Mouse (Mus musculus) MEL (cell line): ENCODE measurements around the gene Prdm1.

Source experiments
- CHD2 ChIP-seq: IDR thresholded peaks from 2 replicates; pipeline ENCODE4 v1.6.1; 2011; ENCODE audit warnings: low read length, improper control_type of control experiment
- CTCF ChIP-seq, 3 experiments: IDR thresholded peaks in 2 of 3; conservative IDR thresholded peaks in 1 of 3; 2 replicates each; pipeline ENCODE4 v1.5.1; 2011 to 2012; ENCODE audit warnings: low read length in 3 of 3, low read depth in 2 of 3, mild to moderate bottlenecking in 2 of 3, improper control_type of control experiment in 1 of 3, inconsistent platforms in 1 of 3, mixed read lengths in 1 of 3, moderate library complexity in 1 of 3; ENCODE audit not compliant: control insufficient read depth in 1 of 3, insufficient read depth in 1 of 3, poor library complexity in 1 of 3, severe bottlenecking in 1 of 3
- ELF1 ChIP-seq: IDR thresholded peaks from 2 replicates; pipeline ENCODE4 v1.6.1; 2014; ENCODE audit warnings: low read depth, mild to moderate bottlenecking, inconsistent platforms, low read length, improper control_type of control experiment, moderate library complexity
- GATA1 ChIP-seq: IDR thresholded peaks from 2 replicates; pipeline ENCODE4 v1.6.1; 2011; ENCODE audit warnings: low read depth, low read length, improper control_type of control experiment
- MAZ ChIP-seq: IDR thresholded peaks from 2 replicates; pipeline ENCODE4 v1.6.1; 2012; ENCODE audit warnings: low read depth, mild to moderate bottlenecking, inconsistent platforms, low read length, improper control_type of control experiment
- POLR2A ChIP-seq, 2 experiments: IDR thresholded peaks; 2 replicates each; pipeline ENCODE4 v1.6.1; 2011 to 2012; ENCODE audit warnings: low read length in 2 of 2, mild to moderate bottlenecking in 2 of 2, control low read depth in 1 of 2, improper control_type of control experiment in 1 of 2, low read depth in 1 of 2, moderate library complexity in 1 of 2; ENCODE audit not compliant: control insufficient read depth in 1 of 2, insufficient read depth in 1 of 2, poor library complexity in 1 of 2
- RAD21 ChIP-seq: IDR thresholded peaks from 2 replicates; pipeline ENCODE4 v1.6.1; 2011; ENCODE audit warnings: mild to moderate bottlenecking, low read depth, low read length, improper control_type of control experiment

DNA sequence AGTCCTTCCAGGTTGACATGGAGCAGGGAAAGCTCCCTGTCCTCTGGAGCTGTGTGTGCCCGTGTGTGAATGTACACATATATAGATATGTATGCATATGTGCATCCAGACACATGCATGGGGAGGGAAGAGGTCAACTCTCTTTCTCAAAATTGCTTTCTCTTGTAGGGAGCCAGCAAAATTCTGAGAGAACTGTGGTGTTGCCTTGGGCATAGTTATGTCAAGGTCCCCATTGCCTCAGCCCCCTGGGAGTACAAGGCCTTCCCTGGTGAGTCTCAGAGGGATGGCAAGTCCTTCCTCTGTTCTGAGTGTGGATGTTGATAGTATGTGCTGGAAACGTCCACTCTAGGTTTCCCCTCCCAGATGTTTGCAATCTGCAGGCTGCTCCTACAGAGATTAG lies 109.4 kb downstream of the Prdm1 start:
- TF ChIP-seq ELF1 (no peak), POLR2A (IDR thresholded peaks at IDR 0.05; ENCODE audit: control insufficient read depth in 1 of 2, insufficient read depth in 1 of 2, low read depth in 1 of 2, low read length in 2 of 2, poor library complexity in 1 of 2) (no peak), CTCF (IDR thresholded peaks at IDR 0.05 in 2 of 3, conservative IDR thresholded peaks at IDR 0.05 in 1 of 3; ENCODE audit: control insufficient read depth in 1 of 3, insufficient read depth in 1 of 3, low read depth in 2 of 3, low read length in 3 of 3, poor library complexity in 1 of 3, severe bottlenecking in 1 of 3) (no peak), MAZ (no peak), CHD2 (no peak), GATA1 (no peak), RAD21 (no peak)
